Mouse (Mus musculus) midbrain, embryonic 11.5 days (tissue): ENCODE results near the gene Rbsn. TPM values are rescaled to one million over a fixed set of nuclear protein-coding genes. Genes with fewer than 3 reads are reported as not detected.

ENCODE experiments used
- ATAC-seq: fragments of 200-750 bp; cut with Nextera tagmentation; 2 replicates; pipeline ENCODE4 v1.8.0; 2017; ENCODE audit warnings: moderate TSS enrichment, moderate library complexity; ENCODE audit not compliant: low FRiP score
- DNase-seq: peaks from one replicate; pipeline ENCODE4 v3.0.0; 2015; ENCODE audit warnings: low spot score; ENCODE audit errors: missing footprints
- H3K27ac ChIP-seq: fragments of 300-500 bp; sonication (generic); 2 replicates; pipeline ENCODE4 v1.5.1; 2014; ENCODE audit warnings: low read depth, low read length
- H3K27me3 ChIP-seq: fragments of 300-500 bp; sonication (generic); 2 replicates; pipeline ENCODE4 v1.6.1; 2014; ENCODE audit warnings: mild to moderate bottlenecking, low read length, moderate library complexity, mixed read lengths; ENCODE audit not compliant: control insufficient read depth, insufficient read depth
- H3K36me3 ChIP-seq: fragments of 300-500 bp; sonication (generic); 2 replicates; pipeline ENCODE4 v1.6.1; 2014; ENCODE audit warnings: mild to moderate bottlenecking, low read length, moderate library complexity, mixed read lengths; ENCODE audit not compliant: control insufficient read depth, insufficient read depth
- H3K4me1 ChIP-seq: fragments of 300-500 bp; sonication (generic); 2 replicates; pipeline ENCODE4 v1.6.1; 2014; ENCODE audit warnings: low read length; ENCODE audit not compliant: control insufficient read depth, insufficient read depth
- H3K4me2 ChIP-seq: fragments of 300-500 bp; sonication (generic); 2 replicates; pipeline ENCODE4 v1.6.1; 2014; ENCODE audit warnings: mild to moderate bottlenecking, moderate library complexity
- H3K4me3 ChIP-seq: fragments of 300-500 bp; sonication (generic); 2 replicates; pipeline ENCODE4 v1.5.1; 2014; ENCODE audit warnings: low read depth, low read length
- H3K9ac ChIP-seq: fragments of 300-500 bp; sonication (generic); 2 replicates; pipeline ENCODE4 v1.6.1; 2014; ENCODE audit warnings: low read length
- H3K9me3 ChIP-seq: fragments of 300-500 bp; sonication (generic); 2 replicates; pipeline ENCODE4 v1.6.1; 2016; ENCODE audit warnings: low read length; ENCODE audit not compliant: control insufficient read depth
- WGBS: fragments of 180-500 bp; shearing (Covaris S2); extraction: QIAGEN DNeasy Blood & Tissue Kit; methylation state at CpG from one replicate; pipeline ENCODE4 v1.1.7; 2014; 5-methylcytosine and 5-hydroxymethylcytosine counted together
- polyA plus RNA-seq: library from polyadenylated mRNA; unstranded; fragments of >200 nt; fragmentation: Nextera tagmentation; extraction: Ambion mirVana; gene quantifications from 2 replicates; pipeline ENCODE4 v1.2.1, GENCODE M21; 2014

The Rbsn gene
- 15.8 and 17.3 TPM in 2 replicates for polyA plus RNA-seq

DNA sequence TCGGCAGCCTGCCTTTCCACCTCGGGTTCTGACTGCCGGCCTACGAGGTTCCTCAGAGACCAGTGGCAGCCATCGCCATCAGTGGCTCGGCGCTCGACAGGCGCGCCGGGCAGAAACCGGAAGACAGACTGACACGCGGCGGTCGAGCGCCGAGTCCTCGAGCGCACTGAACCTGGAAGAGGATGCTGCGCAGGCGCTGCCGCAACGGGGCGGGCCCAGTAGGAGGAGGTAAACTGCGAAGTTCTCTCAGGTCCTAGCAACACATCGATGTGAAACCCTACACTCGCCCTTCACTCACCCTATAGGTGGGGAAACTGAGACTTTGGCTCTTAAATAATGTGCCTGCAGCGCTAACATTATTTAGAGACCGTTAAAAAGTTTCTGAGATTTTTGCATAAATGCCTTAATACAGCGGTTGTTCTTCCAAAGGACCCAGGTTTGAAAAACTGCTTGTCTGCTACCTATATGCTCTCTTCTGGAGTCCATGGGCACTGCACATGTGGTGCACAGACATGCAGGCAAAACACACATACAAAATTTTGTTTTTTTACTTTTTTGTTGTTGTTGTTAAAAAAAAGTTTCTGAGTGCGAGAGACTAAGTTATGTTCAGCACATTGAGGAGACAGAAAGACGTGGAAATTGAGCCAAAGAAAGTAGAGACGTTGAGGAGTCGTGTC, at the start of gene Rbsn:
Rbsn (minus strand) TSS at position 153 of the 677 bp plus-strand sequence.
- peak; percentile 96 for ATAC-seq
- H3K4me3 ChIP-seq: peak within 1 kb of the TSS; percentile 88
- no peaks in the 10 kb centered on the region for H3K9me3 ChIP-seq
- DNase-seq: peak; percentile 99
- peak within 1 kb of the TSS; percentile 65 for H3K27ac ChIP-seq
- peaks cover 11% of the 10 kb centered on the region for H3K4me1 ChIP-seq
- H3K4me2 ChIP-seq: peak within 1 kb of the TSS; percentile 96
- H3K9ac ChIP-seq: peak within 1 kb of the TSS; percentile 85
- no peaks in the 10 kb centered on the region for H3K27me3 ChIP-seq
- no peaks in the 10 kb centered on the region for H3K36me3 ChIP-seq
- WGBS: 11% methylated on average over 35 of the region's 35 CpGs

DNA sequence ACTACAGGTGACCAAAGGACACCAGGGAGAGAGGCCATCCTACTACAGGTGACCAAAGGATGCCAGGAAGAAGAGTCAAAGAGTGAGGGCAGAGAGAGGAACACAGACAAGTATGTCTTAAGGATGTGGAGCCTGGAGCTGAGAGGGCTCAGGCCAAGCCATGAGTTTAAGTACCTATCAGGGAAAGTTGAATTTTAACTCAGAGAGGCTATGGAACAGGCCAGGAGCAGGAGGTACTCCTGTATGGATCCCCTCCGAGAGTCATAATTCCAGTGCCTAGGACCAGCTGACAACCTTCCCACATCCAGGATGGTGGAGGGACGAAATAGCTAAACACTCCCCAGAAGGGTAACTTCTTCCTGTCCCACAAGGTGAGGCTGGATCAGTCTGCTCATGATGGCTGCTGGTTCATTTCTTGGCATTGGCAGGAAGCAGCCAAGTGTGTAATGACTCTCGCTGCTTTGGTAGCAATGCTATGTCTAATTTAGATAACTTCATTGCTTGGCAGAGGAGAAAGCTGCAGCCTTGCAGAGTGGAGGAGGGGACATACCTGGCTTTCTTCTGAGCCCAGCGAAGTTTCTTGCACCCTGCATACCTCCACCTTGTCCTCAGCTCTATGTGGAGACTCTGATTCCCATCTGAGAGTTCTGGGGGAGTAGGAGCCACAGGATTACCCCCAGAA, 46.6 kb upstream of the Rbsn start:
- H3K9me3 ChIP-seq: no peaks in the 10 kb centered on the region
- H3K4me3 ChIP-seq: no peak overlapping the region
- 73% methylated on average over 4 of the region's 4 CpGs for WGBS
- no peaks in the 10 kb centered on the region for H3K27me3 ChIP-seq
- no peak overlapping the region for H3K9ac ChIP-seq
- H3K27ac ChIP-seq: no peak overlapping the region
- H3K36me3 ChIP-seq: no peaks in the 10 kb centered on the region
- no peak overlapping the region for H3K4me2 ChIP-seq
- DNase-seq (no peak), ATAC-seq (no peak)
- no peaks in the 10 kb centered on the region for H3K4me1 ChIP-seq

DNA sequence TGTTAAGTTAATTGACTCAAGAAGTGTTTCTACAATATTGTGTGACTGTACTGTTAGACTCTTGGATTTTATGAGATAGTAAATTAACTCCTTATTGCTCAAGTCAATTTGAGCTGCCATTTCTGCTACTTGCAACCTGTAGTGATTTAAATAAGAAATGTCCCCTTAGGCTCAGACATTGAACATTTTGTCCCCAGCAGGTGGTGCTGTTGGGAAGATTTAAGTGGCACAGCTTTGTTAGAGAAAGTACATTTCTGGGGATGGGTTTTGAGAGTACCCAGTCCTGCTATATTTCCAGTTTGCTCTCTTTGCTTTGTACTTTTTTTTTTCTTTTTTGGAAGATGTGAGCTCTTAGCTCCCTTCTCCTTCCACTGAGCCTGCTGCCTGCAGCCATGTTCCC, 40.6 kb upstream of the Rbsn start:
- no peak for DNase-seq
- no peak overlapping the region for H3K4me2 ChIP-seq

DNA sequence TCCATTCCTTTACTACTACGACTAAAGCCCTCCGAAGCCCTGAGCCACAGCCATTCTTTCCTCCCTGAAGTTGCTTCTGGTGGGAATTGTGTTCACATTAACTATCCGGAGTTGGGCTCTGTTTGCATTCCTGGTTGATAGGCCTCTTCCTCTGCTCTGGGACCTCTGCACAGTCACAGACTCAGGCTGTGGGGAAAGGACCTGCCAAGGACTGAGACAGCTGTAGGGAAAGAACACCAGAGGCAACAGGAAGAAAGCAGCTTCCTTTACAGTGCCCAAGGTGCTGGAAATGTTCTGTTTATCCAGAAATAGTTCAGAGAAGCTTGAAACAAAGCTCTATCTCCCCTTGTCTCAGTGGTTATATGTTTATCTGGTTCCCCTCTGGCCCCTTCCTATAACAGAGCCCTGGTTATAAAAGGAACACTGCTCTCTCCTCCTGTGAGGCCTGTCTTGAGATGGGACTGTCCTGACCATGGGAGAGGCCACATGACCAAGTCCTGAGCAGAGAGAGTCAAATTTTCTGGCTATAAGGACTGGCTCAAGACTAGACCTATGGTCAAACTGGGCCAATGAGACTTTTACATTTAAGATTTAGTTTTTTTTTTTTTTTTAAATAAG, 38.6 kb upstream of the Rbsn start:
- Histone ChIP-seq H3K4me2 (no peak overlapping the region), H3K36me3 (no peaks in the 10 kb centered on the region), H3K4me1 (no peaks in the 10 kb centered on the region), H3K9ac (no peak overlapping the region), H3K27me3 (no peaks in the 10 kb centered on the region), H3K27ac (no peak overlapping the region), H3K4me3 (no peak overlapping the region), H3K9me3 (peaks cover 5% of the 10 kb centered on the region; the same call in 1 of the 2 replicates)
- no peak for ATAC-seq
- WGBS: 71% methylated on average over 3 of the region's 3 CpGs
- DNase-seq: no peak

More for the DNA sequence above, 40.6 kb upstream of the Rbsn start:
- no peak overlapping the region for H3K9ac ChIP-seq
- no peaks in the 10 kb centered on the region for H3K36me3 ChIP-seq
- ATAC-seq: no peak
- no peaks in the 10 kb centered on the region for H3K4me1 ChIP-seq
- H3K27ac ChIP-seq: no peak overlapping the region
- H3K27me3 ChIP-seq: no peaks in the 10 kb centered on the region
- no peak overlapping the region for H3K4me3 ChIP-seq
- peaks cover 5% of the 10 kb centered on the region; the same call in 1 of the 2 replicates for H3K9me3 ChIP-seq

DNA sequence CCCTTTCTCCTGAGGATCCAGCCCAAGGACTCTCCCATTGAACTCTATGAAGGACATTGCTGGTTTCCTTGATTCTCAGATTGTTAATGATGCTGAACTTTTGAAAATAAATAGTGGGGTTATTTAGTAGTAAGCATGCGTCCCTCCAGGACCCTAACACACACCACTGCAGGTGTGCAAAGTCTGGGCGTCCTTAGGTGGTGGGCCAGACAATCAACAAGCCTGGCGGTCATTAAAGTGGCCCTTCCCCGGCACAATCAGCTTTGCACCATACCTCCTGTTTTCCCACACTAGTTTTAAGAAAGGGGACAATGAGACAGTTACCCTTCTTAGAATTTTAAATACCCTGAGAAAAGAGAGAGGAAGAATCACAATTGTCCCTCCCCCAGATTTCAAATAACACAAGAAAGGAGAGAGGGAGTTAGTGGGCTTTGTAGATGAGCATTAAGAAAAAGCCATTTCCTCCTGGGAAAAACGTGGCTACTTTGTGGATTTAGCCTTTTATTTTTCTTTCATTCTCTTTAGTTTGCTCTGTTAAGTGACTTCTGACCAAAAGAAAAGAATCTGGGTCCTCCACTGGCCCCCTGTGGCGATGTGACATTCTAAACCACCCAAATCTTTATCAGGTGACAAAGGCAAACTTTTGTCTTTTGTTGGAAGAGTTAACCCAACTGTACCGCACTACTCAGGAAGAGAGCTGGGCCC, 32.6 kb upstream of the Rbsn start:
- DNase-seq (no peak), ATAC-seq (no peak)
- Histone ChIP-seq H3K36me3 (no peaks in the 10 kb centered on the region), H3K9me3 (no peaks in the 10 kb centered on the region), H3K27ac (no peak overlapping the region), H3K4me2 (no peak overlapping the region), H3K9ac (no peak overlapping the region), H3K4me1 (peaks cover 19% of the 10 kb centered on the region), H3K4me3 (no peak overlapping the region), H3K27me3 (peaks cover 21% of the 10 kb centered on the region; the same call in 1 of the 2 replicates)
- 4% methylated on average over 7 of the region's 7 CpGs for WGBS

DNA sequence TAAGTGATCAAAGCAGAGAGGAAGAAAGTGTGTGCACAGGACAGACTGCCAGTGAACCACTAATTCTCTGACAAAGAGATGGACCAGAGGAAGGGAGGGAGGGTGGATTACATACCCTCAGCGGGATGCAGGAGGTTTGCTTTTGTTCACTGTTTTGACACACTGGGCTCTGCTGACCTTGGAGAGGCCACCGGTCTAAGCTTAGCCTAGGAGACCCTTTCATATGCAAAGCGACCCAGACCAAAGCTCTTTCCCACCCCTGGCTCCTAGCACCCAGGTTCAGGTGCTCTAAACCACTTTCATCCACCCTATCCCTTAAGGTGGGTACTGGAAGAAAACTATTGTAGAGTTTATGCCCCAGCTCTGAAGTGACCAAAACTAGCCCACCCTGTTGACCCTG, 31.6 kb upstream of the Rbsn start:
- no peaks in the 10 kb centered on the region for H3K36me3 ChIP-seq
- ATAC-seq (peak; percentile 71), DNase-seq (peak; percentile 90)
- H3K9me3 ChIP-seq: no peaks in the 10 kb centered on the region
- 1% methylated on average over 3 of the region's 3 CpGs for WGBS
- H3K4me2 ChIP-seq: no peak overlapping the region
- H3K27ac ChIP-seq: no peak overlapping the region
- H3K27me3 ChIP-seq: peaks cover 21% of the 10 kb centered on the region; the same call in 1 of the 2 replicates
- H3K4me1 ChIP-seq: peaks cover 19% of the 10 kb centered on the region
- H3K4me3 ChIP-seq: no peak overlapping the region
- no peak overlapping the region for H3K9ac ChIP-seq

DNA sequence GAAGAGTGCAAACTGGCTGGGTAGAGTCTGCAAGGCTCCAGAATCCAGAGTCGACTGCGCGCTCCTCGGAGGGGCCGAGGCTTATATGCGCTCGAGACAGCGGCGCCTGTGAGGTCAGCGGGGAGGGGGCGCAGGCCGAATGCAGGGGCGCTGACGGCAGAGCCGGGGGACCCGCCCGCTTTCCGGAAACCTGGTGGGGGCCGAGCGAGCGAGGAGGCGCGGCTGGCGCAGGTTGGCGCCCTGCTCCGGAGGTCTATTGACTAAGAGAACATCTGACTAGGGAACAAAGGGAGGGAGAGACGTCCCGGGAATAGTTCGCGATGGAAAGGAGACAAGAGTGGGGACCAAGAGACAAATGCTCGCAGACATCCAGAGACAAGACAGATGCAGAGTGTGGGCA, 29.9 kb upstream of the Rbsn start, which contains the start of gene Trh:
Trh (minus strand) TSS at position 60 of the 400 bp plus-strand sequence.
- WGBS: 1% methylated on average over 31 of the region's 31 CpGs
- peaks cover 21% of the 10 kb centered on the region; the same call in 1 of the 2 replicates for H3K27me3 ChIP-seq
- no peak within 1 kb of the TSS for H3K27ac ChIP-seq
- H3K36me3 ChIP-seq: no peaks in the 10 kb centered on the region
- 0 out of 2 replicates have a peak, but pooled peaks have one; percentile 17 for ATAC-seq
- peaks cover 19% of the 10 kb centered on the region for H3K4me1 ChIP-seq
- H3K9ac ChIP-seq: peak within 1 kb of the TSS; percentile 64
- no peaks in the 10 kb centered on the region for H3K9me3 ChIP-seq
- peak within 1 kb of the TSS; percentile 26 for H3K4me3 ChIP-seq
- peak within 1 kb of the TSS; percentile 57 for H3K4me2 ChIP-seq
- peak; percentile 91 for DNase-seq

DNA sequence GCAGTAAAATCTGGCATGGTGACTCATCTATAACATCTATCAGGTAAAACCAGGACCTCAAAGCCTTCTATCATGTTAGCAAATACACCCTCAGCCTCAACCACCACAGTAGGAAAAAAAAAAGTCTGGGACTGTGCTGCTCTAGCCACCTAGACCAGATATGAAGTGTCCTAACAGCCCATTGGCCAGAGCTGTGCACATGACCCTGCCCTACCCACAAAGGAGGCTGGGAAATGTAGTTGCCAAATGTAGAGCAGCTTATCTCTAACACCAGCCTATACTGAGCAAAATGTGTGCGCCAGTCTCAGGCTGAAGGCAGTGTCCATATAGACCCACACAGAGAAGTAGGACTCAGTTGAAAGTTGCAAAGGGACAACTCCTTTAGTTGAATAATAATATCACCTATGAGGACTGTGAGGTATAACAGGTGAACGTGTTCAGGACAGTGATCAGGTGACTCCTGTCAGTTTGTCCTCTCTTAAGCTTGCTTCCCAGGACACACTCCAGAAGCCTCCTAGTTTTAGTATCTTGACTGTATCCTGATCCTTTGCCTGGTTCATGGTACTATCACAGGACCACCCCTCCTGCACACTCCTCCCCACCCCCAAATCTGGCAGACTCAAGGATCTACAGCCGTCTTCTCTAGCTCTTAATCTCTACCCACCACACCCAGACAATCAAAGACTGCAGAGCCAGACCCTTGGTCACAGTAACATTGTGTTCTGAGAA, 26.6 kb upstream of the Rbsn start:
- Histone ChIP-seq H3K4me2 (no peak overlapping the region), H3K4me3 (no peak overlapping the region), H3K27ac (no peak overlapping the region), H3K9me3 (no peaks in the 10 kb centered on the region), H3K9ac (no peak overlapping the region), H3K27me3 (peaks cover 19% of the 10 kb centered on the region; the same call in 1 of the 2 replicates), H3K4me1 (0 out of 2 replicates have a peak, but pooled peaks cover 4% of the 10 kb centered on the region), H3K36me3 (no peaks in the 10 kb centered on the region)
- ATAC-seq (peak; percentile 87), DNase-seq (no peak)
- WGBS: 61% methylated on average over 3 of the region's 3 CpGs
